Mouse (Mus musculus): Measurements from ENCODE around the gene Siah1a. TPM values are rescaled to one million over a fixed set of nuclear protein-coding genes. Genes with fewer than 3 reads are reported as not detected.

Gene Siah1a
- total and polyA plus RNA-seq, 3 experiments, result 5.9 to 11.1 (median 8.0) TPM

DNA sequence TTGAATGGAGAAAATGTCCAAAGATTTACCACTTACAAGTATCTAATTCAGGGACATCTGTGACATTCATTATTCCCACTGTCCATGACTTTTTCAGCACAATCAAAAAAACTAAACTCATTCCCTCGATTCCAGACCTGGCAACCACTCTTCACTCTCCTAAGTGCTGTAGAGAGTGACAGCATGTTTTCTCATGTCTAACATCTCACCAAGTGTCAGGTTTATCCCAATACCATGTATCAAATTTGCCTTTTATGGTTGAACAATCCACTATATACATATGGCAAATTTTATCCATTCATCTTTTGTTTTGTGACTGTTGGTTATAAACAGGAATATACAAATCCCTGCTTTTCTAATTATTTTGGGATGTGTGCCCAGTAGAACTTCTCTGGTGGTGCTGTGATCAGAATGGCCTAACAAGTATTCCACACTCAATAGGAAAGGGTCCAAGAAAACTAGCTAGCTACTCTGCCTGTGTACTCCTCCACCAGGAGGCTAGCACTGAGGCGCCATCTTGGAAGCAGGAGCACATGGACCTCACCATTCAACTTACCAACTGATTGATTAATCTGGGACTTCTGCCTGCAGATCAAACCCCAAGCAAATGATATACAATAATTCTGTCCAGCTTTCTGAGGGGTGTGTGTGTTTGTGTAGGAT is 27.3 kb downstream of the Siah1a start:
- H3K9ac ChIP-seq (ENCODE audit: insufficient read depth, low read depth), result no peak overlapping the region
- H3K36me3 ChIP-seq (replicated peaks in 1 of 2; ENCODE audit: control insufficient read depth in 1 of 2, insufficient read depth in 1 of 2, low read length in 1 of 2), result peaks cover 16 to 62% of the 10 kb centered on the region in 2 experiments
- no peak for DNase-seq (ENCODE audit: extremely low read depth)
- in situ Hi-C loops (cut with MboI; ENCODE audit: low pct_ligation_motif_present, low pct_unique_long_range_greater_than_20kb, low sequenced_read_pairs) (no loop called here), dilution Hi-C loops (cut with MboI; ENCODE audit: extremely low pct_ligation_motif_present, extremely low pct_unique_long_range_greater_than_20kb, low sequenced_read_pairs) (no loop called here)
- H3K4me3 ChIP-seq (replicated peaks in 1 of 3; ENCODE audit: low read depth in 2 of 3, low read length in 2 of 3, poor library complexity in 1 of 3), result no peak overlapping the region
- H3K79me2 ChIP-seq (replicated peaks; ENCODE audit: control insufficient read depth, extremely low read depth, insufficient read depth, poor library complexity, severe bottlenecking), result no peaks in the 10 kb centered on the region
- peaks cover 0 to 8% of the 10 kb centered on the region in 2 experiments; a peak in 3 of 4 replicates for H3K4me1 ChIP-seq (ENCODE audit: control insufficient read depth in 1 of 2, insufficient read depth in 2 of 2)
- TF ChIP-seq MAX (IDR thresholded peaks at IDR 0.05; ENCODE audit: low read length) (no peak), MXI1 (IDR thresholded peaks at IDR 0.05; ENCODE audit: low read depth, low read length) (no peak), IRF4 (IDR thresholded peaks at IDR 0.05; ENCODE audit: low read depth, low read length) (no peak), CTCF (conservative IDR thresholded peaks at IDR 0.05 in 1 of 2, IDR thresholded peaks at IDR 0.05 in 1 of 2; ENCODE audit: low read depth in 2 of 2, low read length in 2 of 2) (no peak), NRF1 (IDR thresholded peaks at IDR 0.05; ENCODE audit: low read depth, low read length) (no peak), SMC3 (IDR thresholded peaks at IDR 0.05; ENCODE audit: low read depth, low read length) (no peak), CHD1 (IDR thresholded peaks at IDR 0.05; ENCODE audit: low read depth, low read length) (no peak), POLR2AphosphoS2 (IDR thresholded peaks at IDR 0.05; ENCODE audit: low read depth, low read length) (no peak), RAD21 (IDR thresholded peaks at IDR 0.05; ENCODE audit: low read depth, low read length) (no peak), ZNF384 (IDR thresholded peaks at IDR 0.05; ENCODE audit: low read depth, low read length) (no peak), MAZ (IDR thresholded peaks at IDR 0.05; ENCODE audit: low read depth, low read length) (no peak), JUN (IDR thresholded peaks at IDR 0.05; ENCODE audit: insufficient read depth, low read depth, low read length) (no peak), USF1 (IDR thresholded peaks at IDR 0.05; ENCODE audit: low read depth, low read length) (no peak), CHD2 (IDR thresholded peaks at IDR 0.05; ENCODE audit: low read length) (no peak), ZC3H11A (IDR thresholded peaks at IDR 0.05; ENCODE audit: low read depth, low read length) (no peak), USF2 (conservative IDR thresholded peaks at IDR 0.05; ENCODE audit: low read depth, low read length) (no peak), ELF1 (IDR thresholded peaks at IDR 0.05; ENCODE audit: low read depth, low read length) (no peak), EP300 (IDR thresholded peaks at IDR 0.05; ENCODE audit: low read length) (no peak)
- no peak overlapping the region for H3K4me2 ChIP-seq (ENCODE audit: insufficient read depth, low read depth, poor library complexity, severe bottlenecking)
- no peaks in the 10 kb centered on the region for H3K9me3 ChIP-seq (replicated peaks; ENCODE audit: low read length)
- no peaks in the 10 kb centered on the region for H3K27me3 ChIP-seq (replicated peaks)
- H3K27ac ChIP-seq (ENCODE audit: insufficient read depth, low read depth), result no peak overlapping the region

- H3K9ac ChIP-seq (ENCODE audit: insufficient read depth, low read depth), result no peak overlapping the region
- no peaks in the 10 kb centered on the region for H3K79me2 ChIP-seq (replicated peaks; ENCODE audit: control insufficient read depth, extremely low read depth, insufficient read depth, poor library complexity, severe bottlenecking)
- no peaks in the 10 kb centered on the region for H3K27me3 ChIP-seq (replicated peaks)
- no peaks in the 10 kb centered on the region for H3K9me3 ChIP-seq (replicated peaks; ENCODE audit: low read length)
- no peak overlapping the region for H3K27ac ChIP-seq (ENCODE audit: insufficient read depth, low read depth)
- no peak overlapping the region for H3K4me2 ChIP-seq (ENCODE audit: insufficient read depth, low read depth, poor library complexity, severe bottlenecking)
- H3K4me1 ChIP-seq (ENCODE audit: control insufficient read depth in 1 of 2, insufficient read depth in 2 of 2), result no peaks in the 10 kb centered on the region
- no peak for DNase-seq (ENCODE audit: extremely low read depth)
- no peak for TF ChIP-seq EP300 (IDR thresholded peaks at IDR 0.05; ENCODE audit: low read length)
- no peak for TF ChIP-seq POLR2AphosphoS2 (IDR thresholded peaks at IDR 0.05; ENCODE audit: low read depth, low read length)
- TF ChIP-seq JUND (conservative IDR thresholded peaks at IDR 0.05; ENCODE audit: low read depth, low read length), result no peak
- TF ChIP-seq NELFE (IDR thresholded peaks at IDR 0.05; ENCODE audit: low read depth, low read length), result no peak
- TF ChIP-seq E2F4 (IDR thresholded peaks at IDR 0.05; ENCODE audit: insufficient replicate concordance, low read depth, low read length), result no peak
- no peak for TF ChIP-seq USF1 (IDR thresholded peaks at IDR 0.05; ENCODE audit: low read depth, low read length)
- no peak for TF ChIP-seq UBTF (IDR thresholded peaks at IDR 0.05; ENCODE audit: low read depth, low read length)
- no peak for TF ChIP-seq CHD1 (IDR thresholded peaks at IDR 0.05; ENCODE audit: low read depth, low read length)
- no peak for TF ChIP-seq NRF1 (IDR thresholded peaks at IDR 0.05; ENCODE audit: low read depth, low read length)
- TF ChIP-seq RCOR1 (conservative IDR thresholded peaks at IDR 0.05; ENCODE audit: low read depth, low read length), result no peak
- no peak for TF ChIP-seq RAD21 (IDR thresholded peaks at IDR 0.05; ENCODE audit: low read depth, low read length)
- TF ChIP-seq TCF12 (IDR thresholded peaks at IDR 0.05; ENCODE audit: low read depth, low read length), result no peak
- no peak for TF ChIP-seq MAX (IDR thresholded peaks at IDR 0.05; ENCODE audit: low read length)
- no peak for TF ChIP-seq TBP (conservative IDR thresholded peaks at IDR 0.05; ENCODE audit: low read depth, low read length)
- TF ChIP-seq PAX5 (IDR thresholded peaks at IDR 0.05; ENCODE audit: low read length), result no peak
- TF ChIP-seq GABPA (IDR thresholded peaks at IDR 0.05; ENCODE audit: insufficient replicate concordance, low read depth, low read length), result no peak
- H3K36me3 ChIP-seq (replicated peaks in 1 of 2; ENCODE audit: control insufficient read depth in 1 of 2, insufficient read depth in 1 of 2, low read length in 1 of 2), result peaks cover 25 to 75% of the 10 kb centered on the region in 2 experiments
- no peak overlapping the region for H3K4me3 ChIP-seq (replicated peaks in 1 of 3; ENCODE audit: low read depth in 2 of 3, low read length in 2 of 3, poor library complexity in 1 of 3)
- dilution Hi-C loops (cut with MboI; ENCODE audit: extremely low pct_ligation_motif_present, extremely low pct_unique_long_range_greater_than_20kb, low sequenced_read_pairs), result no loop called here
- in situ Hi-C loops (cut with MboI; ENCODE audit: low pct_ligation_motif_present, low pct_unique_long_range_greater_than_20kb, low sequenced_read_pairs), result no loop called here
Observed at GRCm38 (mm10) chr8:86713407-86714188, 32.1 kb downstream of the Siah1a start.

All from CH12.LX (cell line).